Mouse (Mus musculus): ENCODE measurements at regions not wholly inside any gene's neighbourhood (a gene's known extent, or its start where the extent isn't known, plus 50 kb on each side); places are given as distances from the start of the nearest gene placed in this dataset.

GRCm38 (mm10) chr13:60123964-60124363, 53.2 kb downstream of the Gas1 start:
- no peak for DNase-seq

- no peak for DNase-seq
Observed at GRCm38 (mm10) chr13:60123174-60123587, 54.0 kb downstream of the Gas1 start.

- DNase-seq: no peak
Observed at GRCm38 (mm10) chr13:60122341-60123173, 54.6 kb downstream of the Gas1 start.

GRCm38 (mm10) chr13:60111465-60111864, 65.7 kb downstream of the Gas1 start:
- no peak for DNase-seq

GRCm38 (mm10) chr13:60110079-60110846, 66.9 kb downstream of the Gas1 start:
- DNase-seq: peak; percentile 64

- no peak for DNase-seq
Observed at GRCm38 (mm10) chr13:60105286-60105685, 71.9 kb downstream of the Gas1 start.

GRCm38 (mm10) chr13:60101651-60102050, 75.5 kb downstream of the Gas1 start:
- no peak for DNase-seq

- no peak for DNase-seq
Observed at GRCm38 (mm10) chr13:60100130-60101112, 76.7 kb downstream of the Gas1 start.

- no peak for DNase-seq
Observed at GRCm38 (mm10) chr13:60099469-60100129, 77.6 kb downstream of the Gas1 start.

GRCm38 (mm10) chr13:60098394-60098793, 78.8 kb downstream of the Gas1 start:
- no peak for DNase-seq

- no peak for DNase-seq
Observed at GRCm38 (mm10) chr13:60097776-60098175, 79.4 kb downstream of the Gas1 start.

GRCm38 (mm10) chr13:60086657-60087056, 90.5 kb downstream of the Gas1 start:
- peak; percentile 57 for DNase-seq

- DNase-seq: peak; percentile 43
Observed at GRCm38 (mm10) chr13:60084975-60085374, 92.2 kb downstream of the Gas1 start.

GRCm38 (mm10) chr13:60084290-60084689, 92.9 kb downstream of the Gas1 start:
- no peak for DNase-seq

- DNase-seq: no peak
Observed at GRCm38 (mm10) chr13:60080113-60080512, 97.1 kb downstream of the Gas1 start.

GRCm38 (mm10) chr13:60078331-60079050, 98.7 kb downstream of the Gas1 start:
- DNase-seq: peak; percentile 48

GRCm38 (mm10) chr13:60076147-60076800, 100.9 kb downstream of the Gas1 start:
- DNase-seq: no peak

GRCm38 (mm10) chr13:60071595-60071994, 105.6 kb downstream of the Gas1 start:
- peak; percentile 52 for DNase-seq

GRCm38 (mm10) chr13:60069196-60069595, 108.0 kb downstream of the Gas1 start:
- DNase-seq: peak; percentile 61

GRCm38 (mm10) chr13:60067325-60067724, 109.8 kb downstream of the Gas1 start:
- DNase-seq: no peak

Data from gastrocnemius, postnatal 10 days (tissue).